Mouse (Mus musculus): ENCODE measurements around the gene Dvl3. TPM values are rescaled to one million over a fixed set of nuclear protein-coding genes. Genes with fewer than 3 reads are reported as not detected.
"Not testable (repeated sequence)": the region's sequence is repeated elsewhere in the genome, so short reads cannot be mapped to it uniquely, and the experiment has no call there.

Gene Dvl3
- total and polyA plus RNA-seq, 3 experiments = 28.7 to 49.7 (median 46.0) TPM

DNA sequence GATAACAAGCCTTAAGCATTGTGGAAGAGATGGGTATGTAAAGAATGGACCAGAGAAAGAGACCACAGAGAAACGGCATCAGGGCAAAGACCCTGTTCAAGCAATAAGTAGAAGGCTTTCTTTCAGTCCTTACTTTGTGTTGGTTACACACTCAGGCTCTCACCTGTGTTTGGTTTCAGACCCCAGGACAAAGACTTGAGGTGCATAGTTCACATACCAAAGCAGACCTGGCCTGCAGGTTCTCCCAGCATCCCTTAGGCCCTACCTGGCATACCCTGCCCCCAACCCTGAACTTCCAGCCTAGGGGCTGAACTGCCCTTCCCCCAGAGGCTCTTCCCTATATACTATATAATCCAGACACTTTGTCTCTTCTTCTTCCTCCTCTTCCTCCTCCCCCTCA is 41.4 kb upstream of the Dvl3 start:
- Histone ChIP-seq H3K9ac (ENCODE audit: low read depth, low read length) (no peak overlapping the region), H3K79me2 (replicated peaks; ENCODE audit: control insufficient read depth, insufficient read depth, low read length) (no peaks in the 10 kb centered on the region), H3K4me1 (ENCODE audit: control insufficient read depth, insufficient read depth, low read length) (no peaks in the 10 kb centered on the region), H3K36me3 (ENCODE audit: control insufficient read depth, insufficient read depth, low read length) (no peaks in the 10 kb centered on the region), H3K4me3 (no peak overlapping the region), H3K27me3 (ENCODE audit: control insufficient read depth, insufficient read depth, low read length) (no peaks in the 10 kb centered on the region), H3K27ac (no peak overlapping the region)
- WGBS = 96% methylated on average over 1 of the region's 1 CpGs
- no peak for TF ChIP-seq CTCF (IDR thresholded peaks at IDR 0.05)
- TF ChIP-seq POLR2A (IDR thresholded peaks at IDR 0.05; ENCODE audit: insufficient read depth, low read depth, low read length) = no peak
- TF ChIP-seq EP300 (IDR thresholded peaks at IDR 0.05; ENCODE audit: insufficient read depth, low read depth, low read length) = no peak
- no peak for DNase-seq
- intact Hi-C loops (cut with DNase I) = loop anchor here (10.0 kb wide), 1 partner anchor 751 kb away; no protein-coding TSS in a partner anchor

DNA sequence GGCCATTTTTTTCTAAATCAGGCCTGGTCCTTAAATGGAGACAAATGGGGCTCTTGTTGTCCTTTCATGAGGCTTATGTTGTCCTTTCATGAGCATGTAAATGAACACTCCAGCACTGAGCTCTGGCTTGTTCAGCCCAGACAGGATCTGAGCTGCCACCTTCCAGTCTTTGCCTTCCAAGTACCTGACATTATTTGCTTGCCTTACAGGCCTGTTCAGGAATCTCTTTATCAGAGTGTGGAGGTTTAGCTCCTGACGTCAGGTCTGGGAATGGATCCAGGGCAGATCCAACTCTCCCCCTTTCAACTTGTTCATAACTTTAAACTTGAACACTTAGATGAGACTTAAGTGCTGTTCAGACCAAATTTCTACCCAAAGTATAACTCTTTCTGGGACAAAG is 39.9 kb upstream of the Dvl3 start:
- H3K4me1 ChIP-seq (ENCODE audit: control insufficient read depth, insufficient read depth, low read length) = no peaks in the 10 kb centered on the region
- no peaks in the 10 kb centered on the region for H3K27me3 ChIP-seq (ENCODE audit: control insufficient read depth, insufficient read depth, low read length)
- peak overlapping the region; percentile 47; the same call in 1 of the 2 replicates for H3K27ac ChIP-seq
- no peaks in the 10 kb centered on the region for H3K36me3 ChIP-seq (ENCODE audit: control insufficient read depth, insufficient read depth, low read length)
- TF ChIP-seq POLR2A (IDR thresholded peaks at IDR 0.05; ENCODE audit: insufficient read depth, low read depth, low read length) (no peak), EP300 (IDR thresholded peaks at IDR 0.05; ENCODE audit: insufficient read depth, low read depth, low read length) (no peak), CTCF (IDR thresholded peaks at IDR 0.05) (no peak)
- no peak overlapping the region for H3K9ac ChIP-seq (ENCODE audit: low read depth, low read length)
- intact Hi-C loops (cut with DNase I) = loop anchor here (10.0 kb wide), 1 partner anchor 752 kb away; no protein-coding TSS in a partner anchor
- WGBS = 15% methylated on average over 1 of the region's 1 CpGs
- no peak overlapping the region for H3K4me3 ChIP-seq
- H3K79me2 ChIP-seq (replicated peaks; ENCODE audit: control insufficient read depth, insufficient read depth, low read length) = no peaks in the 10 kb centered on the region
- DNase-seq = peak; percentile 41 to 62

DNA sequence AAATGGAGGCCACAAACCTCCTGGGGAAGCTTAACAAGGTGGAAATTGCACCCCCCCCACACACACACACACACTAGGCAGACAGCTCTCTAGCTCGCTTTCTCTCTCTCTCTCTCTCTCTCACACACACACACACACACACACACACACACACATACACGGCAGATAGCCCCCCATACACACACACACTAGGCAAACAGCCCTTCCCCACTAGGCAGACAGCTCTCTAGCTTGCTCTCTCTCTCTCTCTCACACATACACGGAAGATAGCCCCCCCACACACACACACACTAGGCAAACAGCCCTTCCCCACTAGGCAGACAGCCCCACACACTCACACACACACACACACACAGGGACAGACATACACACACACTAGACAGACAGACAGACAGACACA is 39.5 kb upstream of the Dvl3 start:
- DNase-seq = no peak
- Histone ChIP-seq H3K36me3 (ENCODE audit: control insufficient read depth, insufficient read depth, low read length) (no peaks in the 10 kb centered on the region), H3K4me3 (no peak overlapping the region), H3K4me1 (ENCODE audit: control insufficient read depth, insufficient read depth, low read length) (no peaks in the 10 kb centered on the region), H3K9ac (ENCODE audit: low read depth, low read length) (no peak overlapping the region), H3K27me3 (ENCODE audit: control insufficient read depth, insufficient read depth, low read length) (no peaks in the 10 kb centered on the region), H3K27ac (no peak overlapping the region; the same call in 1 of the 2 replicates), H3K79me2 (replicated peaks; ENCODE audit: control insufficient read depth, insufficient read depth, low read length) (no peaks in the 10 kb centered on the region)
- TF ChIP-seq POLR2A (IDR thresholded peaks at IDR 0.05; ENCODE audit: insufficient read depth, low read depth, low read length) (no peak), CTCF (IDR thresholded peaks at IDR 0.05) (no peak), EP300 (IDR thresholded peaks at IDR 0.05; ENCODE audit: insufficient read depth, low read depth, low read length) (no peak)
- 44% methylated on average over 3 of the region's 3 CpGs for WGBS
- intact Hi-C loops (cut with DNase I) = loop anchor here (10.0 kb wide), 1 partner anchor 752 kb away; no protein-coding TSS in a partner anchor

DNA sequence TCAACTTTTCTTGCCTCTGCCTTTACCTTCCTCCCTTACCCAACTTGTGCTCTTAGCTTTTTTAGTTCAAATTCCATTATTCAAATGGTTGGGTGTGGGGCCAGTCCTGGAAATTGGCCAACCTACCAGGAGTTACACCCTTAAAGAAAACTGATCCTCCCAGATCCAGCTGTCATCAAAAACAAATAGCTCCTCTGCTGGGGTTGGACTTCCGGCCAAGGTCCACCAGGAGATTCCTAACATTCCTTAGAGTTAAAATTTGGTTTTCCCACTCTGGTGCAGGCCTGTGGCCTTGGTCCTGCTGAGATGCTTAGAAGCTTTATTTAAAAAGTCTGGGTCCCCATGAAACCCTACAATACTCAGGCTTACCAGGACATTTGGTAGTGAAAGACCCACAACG is 38.3 kb upstream of the Dvl3 start:
- DNase-seq = no peak
- 63% methylated on average over 2 of the region's 2 CpGs for WGBS
- TF ChIP-seq POLR2A (IDR thresholded peaks at IDR 0.05; ENCODE audit: insufficient read depth, low read depth, low read length) = no peak
- TF ChIP-seq EP300 (IDR thresholded peaks at IDR 0.05; ENCODE audit: insufficient read depth, low read depth, low read length) = no peak
- TF ChIP-seq CTCF (IDR thresholded peaks at IDR 0.05) = no peak
- Histone ChIP-seq H3K27me3 (ENCODE audit: control insufficient read depth, insufficient read depth, low read length) (no peaks in the 10 kb centered on the region), H3K9ac (ENCODE audit: low read depth, low read length) (no peak overlapping the region), H3K36me3 (ENCODE audit: control insufficient read depth, insufficient read depth, low read length) (no peaks in the 10 kb centered on the region), H3K4me1 (ENCODE audit: control insufficient read depth, insufficient read depth, low read length) (no peaks in the 10 kb centered on the region), H3K27ac (no peak overlapping the region), H3K79me2 (replicated peaks; ENCODE audit: control insufficient read depth, insufficient read depth, low read length) (no peaks in the 10 kb centered on the region), H3K4me3 (no peak overlapping the region)
- intact Hi-C loops (cut with DNase I) = loop anchor here (10.0 kb wide), 1 partner anchor 754 kb away; no protein-coding TSS in a partner anchor

DNA sequence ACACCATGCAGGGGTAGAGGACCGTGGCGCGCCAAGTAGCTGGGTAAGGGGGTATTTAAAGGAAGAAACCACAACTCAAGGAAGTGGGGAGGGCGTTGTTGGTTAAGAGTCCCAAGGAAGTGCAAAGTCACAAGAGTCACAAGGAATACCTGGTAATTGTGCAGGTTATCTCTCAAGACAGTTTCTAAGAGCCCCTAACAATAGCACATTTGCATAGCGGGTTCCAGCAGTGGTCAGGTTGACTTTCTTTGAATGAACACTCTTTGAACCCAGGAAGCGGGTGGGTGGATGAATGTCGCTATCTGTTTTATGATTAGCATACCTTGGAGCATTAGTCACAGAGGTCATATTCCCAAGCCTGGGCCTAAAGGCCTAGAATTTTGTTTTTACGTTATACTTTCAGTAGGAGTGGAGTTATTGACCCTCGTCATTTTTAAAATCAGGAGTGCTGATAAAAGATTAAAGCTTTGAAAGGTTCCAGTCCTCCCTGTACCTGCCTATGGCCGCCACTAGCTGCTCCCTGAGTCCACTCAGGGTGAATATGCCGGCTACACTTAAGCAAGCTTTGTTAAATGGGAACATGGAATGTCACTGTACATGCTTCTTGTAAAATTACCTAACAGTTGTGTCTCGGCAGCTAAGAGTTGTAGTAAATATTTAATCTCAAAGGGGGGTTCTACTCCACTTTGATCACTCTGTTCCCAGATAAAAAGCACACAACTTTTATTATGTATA is 37.6 kb upstream of the Dvl3 start:
- not testable (repeated sequence) for DNase-seq; H3K4me3 ChIP-seq; H3K9ac ChIP-seq (ENCODE audit: low read depth, low read length); H3K79me2 ChIP-seq (replicated peaks; ENCODE audit: control insufficient read depth, insufficient read depth, low read length); H3K36me3 ChIP-seq (ENCODE audit: control insufficient read depth, insufficient read depth, low read length); H3K27ac ChIP-seq; H3K4me1 ChIP-seq (ENCODE audit: control insufficient read depth, insufficient read depth, low read length); H3K27me3 ChIP-seq (ENCODE audit: control insufficient read depth, insufficient read depth, low read length)
- WGBS = 92% methylated on average over 12 of the region's 12 CpGs
- intact Hi-C loops (cut with DNase I) = loop anchor here (10.0 kb wide), 1 partner anchor 754 kb away; no protein-coding TSS in a partner anchor

DNA sequence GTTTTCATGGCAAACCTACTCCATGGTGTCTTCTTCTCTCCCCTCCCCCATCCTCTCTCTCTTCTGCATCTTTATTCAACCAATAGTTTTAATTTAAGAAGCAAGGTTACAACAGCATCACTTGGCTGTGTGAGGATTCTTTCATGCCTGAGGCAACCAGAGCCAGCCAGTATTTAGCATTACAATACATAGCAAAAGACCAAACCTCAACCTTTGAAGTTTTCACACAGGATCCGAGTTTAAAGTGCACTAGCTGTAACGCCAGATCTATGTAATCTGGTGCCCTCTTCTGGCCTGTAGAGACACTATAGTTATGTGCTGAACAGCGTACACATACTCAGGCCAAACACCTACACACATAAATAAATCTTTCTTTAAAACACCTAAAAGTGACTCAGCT is 36.7 kb upstream of the Dvl3 start:
- no peak for DNase-seq
- Histone ChIP-seq H3K4me1 (ENCODE audit: control insufficient read depth, insufficient read depth, low read length) (no peaks in the 10 kb centered on the region), H3K27me3 (ENCODE audit: control insufficient read depth, insufficient read depth, low read length) (no peaks in the 10 kb centered on the region), H3K4me3 (no peak overlapping the region), H3K79me2 (replicated peaks; ENCODE audit: control insufficient read depth, insufficient read depth, low read length) (no peaks in the 10 kb centered on the region), H3K9ac (ENCODE audit: low read depth, low read length) (no peak overlapping the region), H3K27ac (no peak overlapping the region), H3K36me3 (ENCODE audit: control insufficient read depth, insufficient read depth, low read length) (no peaks in the 10 kb centered on the region)
- TF ChIP-seq POLR2A (IDR thresholded peaks at IDR 0.05; ENCODE audit: insufficient read depth, low read depth, low read length) (no peak), CTCF (IDR thresholded peaks at IDR 0.05) (peak; percentile 67)
- intact Hi-C loops (cut with DNase I) = loop anchor here (5.0 kb wide), 1 partner anchor 268 kb away; no protein-coding TSS in a partner anchor
- 45% methylated on average over 3 of the region's 3 CpGs for WGBS

Measured in heart, adult 2 months (tissue).